Mouse (Mus musculus): ENCODE measurements around the gene Tbc1d10a. TPM values are rescaled to one million over a fixed set of nuclear protein-coding genes. Genes with fewer than 3 reads are reported as not detected.
"Not testable (repeated sequence)": the region's sequence is repeated elsewhere in the genome, so short reads cannot be mapped to it uniquely, and the experiment has no call there.

Gene Tbc1d10a
- total RNA-seq, 2 experiments from 2014 or later = 29.4 to 30.6 TPM

- DNase-seq (ENCODE audit: low spot score in 2 of 2) = no peak
Observed at GRCm38 (mm10) chr11:4182061-4182460, 4.5 kb upstream of the Tbc1d10a start.

GRCm38 (mm10) chr11:4183511-4183910 lies 3.1 kb upstream of the Tbc1d10a start:
- DNase-seq (ENCODE audit: low spot score in 2 of 2) = no peak

GRCm38 (mm10) chr11:4184251-4184952 lies 2.2 kb upstream of the Tbc1d10a start:
- DNase-seq (ENCODE audit: low spot score in 2 of 2) = no peak

- DNase-seq (ENCODE audit: low spot score in 2 of 2) = not testable (repeated sequence)
Observed at GRCm38 (mm10) chr11:4185480-4185879, 1.1 kb upstream of the Tbc1d10a start.

- no peak for DNase-seq (ENCODE audit: low spot score in 2 of 2)
Observed at GRCm38 (mm10) chr11:4187318-4187700, 720 bp downstream of the Tbc1d10a start.

- no peak for DNase-seq (ENCODE audit: low spot score in 2 of 2)
Observed at GRCm38 (mm10) chr11:4189182-4189581, 2.6 kb downstream of the Tbc1d10a start.

- no peak for DNase-seq (ENCODE audit: low spot score in 2 of 2)
Observed at GRCm38 (mm10) chr11:4190677-4191076, 4.1 kb downstream of the Tbc1d10a start.

- DNase-seq (ENCODE audit: low spot score in 2 of 2) = no peak
Observed at GRCm38 (mm10) chr11:4192757-4193156, 6.2 kb downstream of the Tbc1d10a start.

GRCm38 (mm10) chr11:4193420-4193819 lies 6.8 kb downstream of the Tbc1d10a start:
- no peak for DNase-seq (ENCODE audit: low spot score in 2 of 2)

GRCm38 (mm10) chr11:4195597-4196031 lies 9.0 kb downstream of the Tbc1d10a start:
- no peak for DNase-seq (ENCODE audit: low spot score in 2 of 2)

GRCm38 (mm10) chr11:4196636-4197035 lies 10.0 kb downstream of the Tbc1d10a start:
- DNase-seq (ENCODE audit: low spot score in 2 of 2) = no peak

- DNase-seq (ENCODE audit: low spot score in 2 of 2) = no peak
Observed at GRCm38 (mm10) chr11:4197691-4198090, 11.1 kb downstream of the Tbc1d10a start.

- no peak for DNase-seq (ENCODE audit: low spot score in 2 of 2)
Observed at GRCm38 (mm10) chr11:4201981-4202700, 15.6 kb downstream of the Tbc1d10a start.

- no peak for DNase-seq (ENCODE audit: low spot score in 2 of 2)
Observed at GRCm38 (mm10) chr11:4202995-4203704, 16.6 kb downstream of the Tbc1d10a start.

GRCm38 (mm10) chr11:4203705-4204074 lies 17.1 kb downstream of the Tbc1d10a start:
- DNase-seq (ENCODE audit: low spot score in 2 of 2) = no peak

- DNase-seq (ENCODE audit: low spot score in 2 of 2) = no peak
Observed at GRCm38 (mm10) chr11:4205097-4205655, 18.6 kb downstream of the Tbc1d10a start.

GRCm38 (mm10) chr11:4205951-4206350 lies 19.4 kb downstream of the Tbc1d10a start:
- DNase-seq (ENCODE audit: low spot score in 2 of 2) = no peak

GRCm38 (mm10) chr11:4206563-4206962 lies 20.0 kb downstream of the Tbc1d10a start:
- DNase-seq (ENCODE audit: low spot score in 2 of 2) = no peak

GRCm38 (mm10) chr11:4207655-4208054 lies 21.1 kb downstream of the Tbc1d10a start:
- DNase-seq (ENCODE audit: low spot score in 2 of 2) = no peak

GRCm38 (mm10) chr11:4209556-4209955 lies 23.0 kb downstream of the Tbc1d10a start:
- no peak for DNase-seq (ENCODE audit: low spot score in 2 of 2)

GRCm38 (mm10) chr11:4210786-4211185 lies 24.2 kb downstream of the Tbc1d10a start:
- DNase-seq (ENCODE audit: low spot score in 2 of 2) = no peak

GRCm38 (mm10) chr11:4213107-4213506 lies 26.5 kb downstream of the Tbc1d10a start:
- no peak for DNase-seq (ENCODE audit: low spot score in 2 of 2)
